Mouse (Mus musculus) hematopoietic multipotent progenitor cell, adult 10-12 weeks (in vitro differentiated cells): ENCODE measurements around the gene Pparg. TPM values are rescaled to one million over a fixed set of nuclear protein-coding genes. Genes with fewer than 3 reads are reported as not detected.

ENCODE experiments used
- polyA plus RNA-seq: library from polyadenylated mRNA; stranded (reverse); fragments of >175 nt; gene quantifications from 2 replicates; pipeline ENCODE4 v1.2.3, GENCODE M21; 2012; ENCODE audit warnings: low replicate concordance

Gene Pparg
- polyA plus RNA-seq, result 1.6 and 2.0 TPM in 2 replicates

DNA sequence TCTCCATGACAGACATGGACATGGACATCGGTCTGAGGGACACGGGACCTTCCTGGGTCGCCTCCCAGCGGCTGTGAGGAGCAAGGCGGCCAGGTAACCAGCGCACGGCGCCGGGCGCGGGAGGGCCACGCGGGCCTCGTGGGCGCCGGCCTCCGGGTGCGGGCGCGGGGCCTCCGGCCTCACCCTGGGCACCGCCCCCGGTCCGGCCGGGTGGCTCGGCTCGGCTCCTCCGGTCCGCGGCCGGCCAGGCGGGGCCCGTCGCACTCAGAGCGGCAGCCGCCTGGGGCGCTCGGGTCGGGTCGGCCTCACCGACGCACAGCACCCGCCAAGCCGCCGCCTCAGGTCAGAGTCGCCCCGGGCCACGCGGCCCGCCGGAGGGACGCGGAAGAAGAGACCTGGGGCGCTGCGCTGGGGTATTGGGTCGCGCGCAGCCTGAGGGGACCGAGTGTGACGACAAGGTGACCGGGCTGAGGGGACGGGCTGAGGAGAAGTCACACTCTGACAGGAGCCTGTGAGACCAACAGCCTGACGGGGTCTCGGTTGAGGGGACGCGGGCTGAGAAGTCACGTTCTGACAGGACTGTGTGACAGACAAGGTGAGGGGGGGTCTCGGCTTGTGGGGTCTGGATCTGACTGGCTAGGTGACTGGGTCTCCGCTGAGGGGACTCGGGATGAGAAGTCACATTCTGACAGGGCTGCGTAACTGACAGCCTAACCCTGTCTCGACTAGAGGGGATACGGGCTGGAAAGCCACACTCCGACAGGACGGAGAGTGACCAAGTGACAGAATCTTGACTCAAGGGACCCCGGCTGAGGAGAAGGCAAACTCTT, at the start of gene Pparg:
Pparg (plus strand) TSS at position 176 of the 830 bp plus-strand sequence.

Other genes starting within 250 kb of the Pparg start
- gene Syn2, start 226.0 kb upstream of the Pparg start, polyA plus RNA-seq, result not detected in 2 replicates
- gene Gm17482, start 133.6 kb upstream of the Pparg start, polyA plus RNA-seq, result not detected in 2 replicates
- gene Timp4, start 108.7 kb upstream of the Pparg start, polyA plus RNA-seq, result not detected in 2 replicates
- 1.6 and 8.2 TPM in 2 replicates for gene Tsen2, start 183.7 kb downstream of the Pparg start, polyA plus RNA-seq
- gene Mkrn2os, start 231.6 kb downstream of the Pparg start, polyA plus RNA-seq, result not detected in 2 replicates
- gene Mkrn2, start 241.0 kb downstream of the Pparg start, polyA plus RNA-seq, result 1.9 and 23.3 TPM in 2 replicates